In the genomic region with DNA sequence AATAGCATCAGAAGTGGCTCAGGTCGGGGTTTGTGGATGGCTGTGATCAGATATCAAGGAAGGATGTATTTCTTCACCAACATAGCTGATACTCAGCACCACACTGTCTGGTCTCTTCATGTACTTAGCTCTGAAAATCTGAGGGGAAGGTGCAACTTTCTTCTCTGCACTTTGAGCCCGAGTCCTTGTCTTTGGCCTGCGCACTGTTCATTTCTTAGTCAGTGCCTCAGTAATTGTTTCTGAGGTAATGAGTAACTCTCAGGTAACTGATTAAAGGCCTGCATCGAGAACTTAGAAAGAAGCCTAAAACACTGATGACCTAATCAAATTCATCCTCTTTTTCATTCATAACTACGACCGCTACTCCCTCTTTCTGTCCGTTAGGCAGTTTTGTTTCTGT, we compare ENCODE assay signal across 27 mouse cellular contexts. TPM values are rescaled to one million over a fixed set of nuclear protein-coding genes. Genes with fewer than 3 reads are reported as not detected.
DNase-seq lines count a peak whose midpoint lies in the region; ATAC-seq and TF ChIP-seq lines count a peak whose summit lies in the region.
"Had no signal": no experiment of that assay in that cellular context is flagged by ENCODE, and none has a peak within 500 bp of the region (broad histone marks: within the 10 kb centered on the region; RNA-seq: fewer than 3 reads in every experiment).

No protein-coding gene starts in this region.

- DNase-seq in intestine, embryonic 14.5 days (ENCODE audit: low spot score) = no peak
- peak; percentile 61 to 79 for DNase-seq in kidney, postnatal 25 days
- no peak for DNase-seq in hindbrain, embryonic 14.5 days (ENCODE audit: low spot score)
- no peak for DNase-seq in left cerebral cortex, adult 8-10 months (ENCODE audit: low spot score in 2 of 2)
- DNase-seq in frontal cortex, postnatal 14 days (ENCODE audit: low spot score in 2 of 2) = no peak
- DNase-seq: adrenal gland, adult 8-10 months; cerebellum, adult 11-12 months; cerebellum, postnatal 14 days; gastrocnemius, postnatal 14 days; heart, adult 18-20 months; heart, postnatal 14 days; lung, adult 18-20 months; lung, postnatal 10 days; right cerebral cortex, postnatal 25 days; thymus, postnatal 14 days had no signal

- no peak overlapping the region for H3K4me2 ChIP-seq in intestine, embryonic 14.5 days (ENCODE audit: low read length)
- no peak overlapping the region for H3K4me2 ChIP-seq in intestine, postnatal 0 days (replicated peaks; ENCODE audit: low read depth)
- no peak overlapping the region for H3K4me2 ChIP-seq in kidney, embryonic 14.5 days (replicated peaks; ENCODE audit: low read depth, low read length)
- no peak overlapping the region for H3K4me2 ChIP-seq in hindbrain, embryonic 14.5 days (replicated peaks)
- H3K4me2 ChIP-seq: heart, embryonic 13.5 days; hindbrain, embryonic 13.5 days; liver, embryonic 11.5 days; midbrain, embryonic 12.5 days; neural tube, embryonic 12.5 days had no signal

- H3K9me3 ChIP-seq in intestine, embryonic 14.5 days (ENCODE audit: control insufficient read depth, low read length) = no peaks in the 10 kb centered on the region
- no peaks in the 10 kb centered on the region for H3K9me3 ChIP-seq in intestine, postnatal 0 days (ENCODE audit: control insufficient read depth)
- H3K9me3 ChIP-seq in kidney, embryonic 14.5 days (ENCODE audit: control insufficient read depth, low read length) = no peaks in the 10 kb centered on the region
- no peaks in the 10 kb centered on the region for H3K9me3 ChIP-seq in hindbrain, embryonic 14.5 days (ENCODE audit: control insufficient read depth, low read length)
- H3K9me3 ChIP-seq: forebrain, embryonic 10.5 days; G1E; heart, embryonic 13.5 days; hindbrain, embryonic 13.5 days; midbrain, embryonic 12.5 days; neural tube, embryonic 12.5 days had no signal

- TF ChIP-seq CTCF in intestine, postnatal 0 days (IDR thresholded peaks at IDR 0.05; ENCODE audit: low read depth) = no peak

- ATAC-seq in intestine, embryonic 14.5 days (replicated peaks; ENCODE audit: low FRiP score, low TSS enrichment, low read depth) = no peak
- peak; percentile 63 for ATAC-seq in intestine, postnatal 0 days
- peak; percentile 58; the same call in 1 of the 2 replicates for ATAC-seq in kidney, embryonic 14.5 days (ENCODE audit: low FRiP score, low TSS enrichment)
- no peak for ATAC-seq in hindbrain, embryonic 14.5 days (ENCODE audit: low FRiP score)
- ATAC-seq: forebrain, embryonic 16.5 days; Patski had no signal

- 0 out of 2 replicates have a peak, but pooled peaks cover 1% of the 10 kb centered on the region for H3K4me1 ChIP-seq in intestine, embryonic 14.5 days (replicated peaks; ENCODE audit: control insufficient read depth, insufficient read depth, low read length)
- 0 out of 2 replicates have a peak, but pooled peaks cover 2% of the 10 kb centered on the region for H3K4me1 ChIP-seq in intestine, postnatal 0 days (replicated peaks; ENCODE audit: control insufficient read depth, insufficient read depth, low read length)
- no peaks in the 10 kb centered on the region for H3K4me1 ChIP-seq in kidney, embryonic 14.5 days (ENCODE audit: control insufficient read depth, insufficient read depth, low read length)
- 0 out of 2 replicates have a peak, but pooled peaks cover 3% of the 10 kb centered on the region for H3K4me1 ChIP-seq in hindbrain, embryonic 14.5 days (replicated peaks; ENCODE audit: control insufficient read depth, insufficient read depth, low read length)
- H3K4me1 ChIP-seq: neural tube, embryonic 12.5 days had no signal

- no peak overlapping the region for H3K9ac ChIP-seq in intestine, embryonic 14.5 days (ENCODE audit: low read length)
- no peak overlapping the region for H3K9ac ChIP-seq in intestine, postnatal 0 days (ENCODE audit: low read depth, low read length)
- no peak overlapping the region for H3K9ac ChIP-seq in kidney, embryonic 14.5 days (ENCODE audit: low read depth, low read length)
- no peak overlapping the region for H3K9ac ChIP-seq in hindbrain, embryonic 14.5 days
- H3K9ac ChIP-seq: heart, embryonic 13.5 days; hindbrain, embryonic 13.5 days; midbrain, embryonic 12.5 days; neural tube, embryonic 12.5 days had no signal

- H3K27ac ChIP-seq in intestine, embryonic 14.5 days (ENCODE audit: low read depth) = 0 out of 2 replicates have a peak overlapping the region, but pooled peaks have one; percentile 22
- H3K27ac ChIP-seq in intestine, postnatal 0 days (ENCODE audit: low read depth, low read length) = peak overlapping the region; percentile 54; the same call in 1 of the 2 replicates
- peak overlapping the region; percentile 51; the same call in 1 of the 2 replicates for H3K27ac ChIP-seq in kidney, embryonic 14.5 days (ENCODE audit: low read depth, low read length)
- no peak overlapping the region for H3K27ac ChIP-seq in hindbrain, embryonic 14.5 days
- H3K27ac ChIP-seq: forebrain, embryonic 10.5 days; heart, embryonic 13.5 days; hindbrain, embryonic 13.5 days; midbrain, embryonic 12.5 days; neural tube, embryonic 12.5 days had no signal

- H3K27me3 ChIP-seq in intestine, embryonic 14.5 days (replicated peaks; ENCODE audit: control insufficient read depth, insufficient read depth, low read length) = no peaks in the 10 kb centered on the region
- no peaks in the 10 kb centered on the region for H3K27me3 ChIP-seq in intestine, postnatal 0 days (replicated peaks; ENCODE audit: control insufficient read depth, insufficient read depth, low read length)
- no peaks in the 10 kb centered on the region for H3K27me3 ChIP-seq in kidney, embryonic 14.5 days (ENCODE audit: control insufficient read depth, insufficient read depth, low read length)
- no peaks in the 10 kb centered on the region for H3K27me3 ChIP-seq in hindbrain, embryonic 14.5 days (ENCODE audit: control insufficient read depth, insufficient read depth, low read length)
- H3K27me3 ChIP-seq: CH12.LX; heart, embryonic 13.5 days; hindbrain, embryonic 13.5 days; midbrain, embryonic 12.5 days; neural tube, embryonic 12.5 days; Patski had no signal

- no peaks in the 10 kb centered on the region for H3K36me3 ChIP-seq in intestine, embryonic 14.5 days (ENCODE audit: control insufficient read depth, insufficient read depth, low read length)
- H3K36me3 ChIP-seq in intestine, postnatal 0 days (ENCODE audit: control insufficient read depth, insufficient read depth) = no peaks in the 10 kb centered on the region
- H3K36me3 ChIP-seq in kidney, embryonic 14.5 days (ENCODE audit: control insufficient read depth, insufficient read depth, low read length) = no peaks in the 10 kb centered on the region; the same call in 1 of the 2 replicates
- H3K36me3 ChIP-seq in hindbrain, embryonic 14.5 days (replicated peaks; ENCODE audit: control insufficient read depth, insufficient read depth) = no peaks in the 10 kb centered on the region
- H3K36me3 ChIP-seq: heart, embryonic 13.5 days; midbrain, embryonic 12.5 days had no signal

- WGBS in intestine, embryonic 14.5 days = 75% methylated on average over 7 of the region's 7 CpGs
- WGBS in intestine, postnatal 0 days = 35% methylated on average over 7 of the region's 7 CpGs
- 66% methylated on average over 7 of the region's 7 CpGs for WGBS in kidney, embryonic 14.5 days
- 82% methylated on average over 7 of the region's 7 CpGs for WGBS in hindbrain, embryonic 14.5 days

- H3K4me3 ChIP-seq in intestine, embryonic 14.5 days (ENCODE audit: low read depth, low read length) = no peak overlapping the region
- H3K4me3 ChIP-seq in intestine, postnatal 0 days (ENCODE audit: low read depth, low read length) = no peak overlapping the region
- H3K4me3 ChIP-seq in kidney, embryonic 14.5 days (ENCODE audit: low read length) = no peak overlapping the region
- H3K4me3 ChIP-seq in hindbrain, embryonic 14.5 days (replicated peaks; ENCODE audit: low read length) = no peak overlapping the region
- H3K4me3 ChIP-seq: forebrain, embryonic 10.5 days; heart, embryonic 13.5 days; hindbrain, embryonic 13.5 days; midbrain, embryonic 12.5 days; neural tube, embryonic 12.5 days had no signal

RNA-seq across cellular contexts. Expression of a gene that starts 46.8 kb away (rescaled TPM):
- 89.7 and 101 TPM in 2 replicates for polyA plus RNA-seq in intestine, embryonic 14.5 days (2014; fragmentation: Nextera tagmentation; extraction: Ambion mirVana)
- polyA plus RNA-seq in intestine, postnatal 0 days (2015; fragmentation: Nextera tagmentation; extraction: Ambion mirVana) = 227 and 233 TPM in 2 replicates
- 80.2 and 86.4 TPM in 2 replicates for polyA plus RNA-seq in kidney, embryonic 14.5 days (2014; fragmentation: Nextera tagmentation; extraction: Ambion mirVana)
- polyA plus RNA-seq in hindbrain, embryonic 14.5 days (2014; fragmentation: Nextera tagmentation; extraction: Ambion mirVana) = 237 and 333 TPM in 2 replicates
- 1,000 to 10,000 TPM; 1,623 to 1,744 (median 1,693) TPM for total RNA-seq in left cerebral cortex, adult 8-10 months (2022)
- polyA plus RNA-seq: G1E had no signal

Comparison
In these comparisons a context has a peak if more than half of its experiments do, and no peak if none do; other contexts are left out.
1. ATAC-seq: peak in intestine, postnatal 0 days (single experiment) and kidney, embryonic 14.5 days (single experiment); none in intestine, embryonic 14.5 days (single experiment) and hindbrain, embryonic 14.5 days (single experiment).
2. DNase-seq: peak in kidney, postnatal 25 days (2 of 2); none in intestine, embryonic 14.5 days (single experiment), hindbrain, embryonic 14.5 days (single experiment), left cerebral cortex, adult 8-10 months (0 of 2) and frontal cortex, postnatal 14 days (0 of 2).